Mouse (Mus musculus): Measurements from ENCODE around the gene Nfix.

Gene Nfix

DNA sequence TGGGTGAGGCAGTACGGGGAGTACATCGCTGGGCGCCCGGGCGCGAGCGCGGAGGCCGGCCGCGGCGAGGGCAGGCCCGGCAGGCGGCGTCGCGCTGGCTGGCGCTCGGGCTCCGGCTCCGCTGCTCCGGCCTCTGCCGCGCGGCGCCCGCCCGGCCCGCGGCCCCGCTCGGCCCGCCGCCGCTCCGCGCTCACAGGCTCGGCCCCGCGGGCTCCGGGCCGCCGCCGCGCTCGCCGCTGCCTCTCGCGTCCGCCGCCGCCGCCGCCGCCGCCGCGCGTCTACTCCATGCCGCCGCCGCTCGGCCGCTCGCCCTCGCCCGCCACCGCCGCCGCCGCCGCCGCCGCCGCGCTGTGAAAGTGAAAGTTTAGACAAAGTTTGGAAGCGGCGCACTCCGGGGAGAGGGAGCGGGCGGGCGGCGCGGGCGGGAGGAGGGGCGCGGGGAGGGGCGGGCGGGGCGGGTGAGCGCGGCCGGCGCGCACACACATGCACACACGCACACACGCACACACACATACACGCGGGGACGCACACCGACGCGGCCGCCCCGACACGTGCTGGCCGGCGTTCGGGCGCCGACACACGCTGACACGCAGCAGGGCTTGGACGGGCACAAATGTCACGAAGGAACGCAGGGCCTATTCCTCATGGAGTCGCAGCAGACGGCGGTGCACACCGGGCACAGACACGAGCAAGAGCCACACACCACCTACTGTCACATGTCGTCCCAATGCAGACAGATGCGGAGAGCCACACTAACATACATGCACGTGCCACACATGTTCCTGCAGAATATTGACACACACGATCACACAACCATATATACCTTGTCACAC, at the start of gene Nfix:
TSS of gene Nfix (minus strand) at position 346 of the 833 bp plus-strand sequence.
- in situ Hi-C loops (cut with MseI, MboI) = no loop called here

DNA sequence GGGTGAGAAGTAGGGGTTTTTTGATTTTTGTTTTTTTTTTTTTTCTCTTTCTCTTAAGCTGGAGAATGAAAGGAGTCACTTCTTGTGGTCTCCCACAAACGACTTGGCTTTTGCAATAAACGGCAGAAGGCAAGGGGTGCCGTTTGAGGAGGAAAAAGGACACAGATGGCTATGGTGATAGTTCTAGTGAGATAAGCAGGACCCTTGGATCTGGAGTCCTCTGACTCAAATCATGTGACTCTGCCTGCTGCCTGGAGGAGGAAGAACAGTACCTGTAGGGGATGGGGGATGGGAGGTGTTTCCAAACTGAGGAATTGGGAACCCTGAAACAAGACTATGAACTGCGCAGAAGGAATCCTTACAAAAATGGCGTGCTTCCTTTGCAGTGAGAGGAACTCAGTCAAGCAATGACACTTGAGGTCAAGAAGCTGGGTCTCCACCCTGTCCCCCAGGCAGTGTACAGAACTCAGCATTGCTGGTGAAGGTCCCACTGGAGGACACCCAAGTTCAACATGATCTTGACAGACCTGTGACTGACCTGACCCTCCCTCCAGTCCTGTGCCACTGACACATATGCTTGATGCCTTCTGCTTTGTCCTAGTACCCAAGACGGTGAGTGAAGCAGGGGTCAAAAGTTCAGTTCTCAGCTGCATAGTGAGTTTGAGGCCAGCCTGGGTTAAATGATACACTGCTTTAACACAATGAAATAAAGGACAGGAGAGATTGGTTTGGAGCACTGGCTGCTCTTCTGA, 47.7 kb upstream of the Nfix start:
- in situ Hi-C loops (cut with MseI, MboI) = no loop called here

DNA sequence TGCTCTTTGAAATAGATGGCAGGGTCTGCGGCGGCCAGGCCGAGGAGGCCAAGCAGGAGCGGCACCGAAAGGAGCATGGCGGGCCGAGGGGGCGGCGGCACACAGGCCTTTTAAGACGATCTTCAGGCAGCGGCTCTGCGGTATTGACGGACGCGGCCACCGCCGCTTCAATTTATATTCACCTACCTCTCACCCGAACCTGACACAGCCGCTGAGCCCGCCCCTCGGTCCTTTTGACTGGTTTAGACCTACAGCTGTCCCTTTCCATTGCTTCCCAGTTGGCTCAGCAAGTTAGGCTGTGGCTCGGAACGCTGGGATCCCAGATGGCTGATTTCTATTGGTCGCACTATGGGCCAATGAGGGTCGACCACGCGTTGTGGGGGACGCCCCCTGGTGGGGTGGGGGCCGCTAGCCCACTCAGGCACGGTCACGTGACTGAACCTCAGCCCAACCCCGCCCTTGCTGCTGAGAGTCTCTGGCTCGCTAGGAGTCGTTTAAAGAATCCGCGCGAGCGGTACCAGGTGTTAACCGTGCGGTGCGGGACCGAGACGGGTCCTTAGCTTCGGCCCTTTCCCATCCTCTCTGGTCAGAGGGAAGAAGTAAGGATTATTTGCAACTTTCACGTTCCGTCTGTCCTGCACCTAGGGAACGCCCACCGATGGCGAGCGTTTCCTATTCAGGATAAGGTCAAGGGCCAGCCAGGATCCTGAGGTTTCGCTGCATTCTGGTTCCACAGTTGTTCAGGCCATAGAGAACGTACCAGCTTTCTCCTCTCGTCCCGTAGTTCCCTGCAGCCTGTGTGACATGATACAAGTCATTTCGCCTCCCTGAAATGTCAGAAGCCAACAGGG, 46.8 kb upstream of the Nfix start, which contains the start of gene Calr:
TSS of gene Calr (minus strand) at position 213 of the 851 bp plus-strand sequence.
- in situ Hi-C loops (cut with MseI, MboI) = no loop called here

DNA sequence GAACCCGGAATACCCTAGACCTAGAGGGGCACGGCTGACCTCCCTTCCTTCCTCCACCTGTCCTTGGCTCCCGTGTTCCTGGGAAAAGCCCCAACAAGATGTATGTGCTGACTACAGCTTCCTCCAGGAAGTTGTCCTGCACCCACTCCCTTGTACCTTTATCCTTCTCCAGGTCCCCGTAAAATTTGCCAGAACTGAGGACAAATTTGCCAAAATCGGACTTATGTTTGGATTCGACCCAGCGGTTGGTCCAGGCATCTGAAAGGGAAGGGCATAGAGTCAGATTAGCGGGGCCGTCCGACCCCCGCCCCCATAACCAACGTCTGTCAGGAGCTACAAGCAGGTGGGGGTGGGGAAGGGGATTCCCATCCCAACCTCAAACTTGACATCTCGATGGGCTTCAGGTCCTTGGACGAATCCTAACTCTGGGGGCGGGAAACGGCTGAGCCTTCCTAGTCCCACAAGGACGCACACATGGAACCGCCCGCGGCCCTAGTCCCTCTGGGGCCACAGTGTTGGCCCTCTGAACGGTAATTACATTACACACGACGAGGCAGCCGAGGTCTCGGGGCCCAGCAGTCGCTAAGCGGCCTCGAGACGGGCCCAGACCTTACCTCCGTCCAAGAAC, 46.1 kb upstream of the Nfix start:
- in situ Hi-C loops (cut with MseI, MboI) = no loop called here

DNA sequence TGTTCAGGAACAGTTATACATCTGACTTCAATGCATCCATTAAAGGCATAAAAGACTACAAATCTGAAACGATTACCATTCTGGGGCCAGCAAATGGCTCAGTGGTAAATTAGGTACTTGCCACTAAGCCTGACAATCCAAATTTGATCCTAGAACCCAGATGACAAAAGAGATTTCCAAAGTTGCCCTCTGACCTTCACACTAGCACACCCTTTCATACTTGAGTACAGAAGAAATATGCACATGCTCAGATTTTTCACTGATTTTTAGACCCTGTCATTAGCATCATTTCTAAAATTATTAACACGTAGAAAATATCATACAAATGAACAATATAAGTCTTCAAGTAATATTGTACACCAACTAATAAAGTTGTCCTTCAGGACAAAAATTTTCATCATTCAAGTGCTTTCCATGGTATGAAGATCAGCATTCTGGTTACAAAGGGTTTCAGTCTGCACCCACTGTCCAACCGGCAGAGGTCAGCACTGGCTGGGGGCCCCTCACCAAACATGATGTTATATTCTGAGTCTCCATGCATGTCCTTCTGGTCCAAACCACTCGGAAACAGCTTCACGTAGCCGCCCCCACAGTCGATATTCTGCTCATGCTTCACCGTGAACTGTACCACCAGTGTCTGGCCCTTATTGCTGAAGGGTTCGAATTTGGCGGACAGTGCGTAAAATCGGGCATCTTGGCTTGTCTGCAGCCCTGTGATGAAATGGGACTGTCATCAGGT, 45.4 kb upstream of the Nfix start:
- in situ Hi-C loops (cut with MseI, MboI) = no loop called here

DNA sequence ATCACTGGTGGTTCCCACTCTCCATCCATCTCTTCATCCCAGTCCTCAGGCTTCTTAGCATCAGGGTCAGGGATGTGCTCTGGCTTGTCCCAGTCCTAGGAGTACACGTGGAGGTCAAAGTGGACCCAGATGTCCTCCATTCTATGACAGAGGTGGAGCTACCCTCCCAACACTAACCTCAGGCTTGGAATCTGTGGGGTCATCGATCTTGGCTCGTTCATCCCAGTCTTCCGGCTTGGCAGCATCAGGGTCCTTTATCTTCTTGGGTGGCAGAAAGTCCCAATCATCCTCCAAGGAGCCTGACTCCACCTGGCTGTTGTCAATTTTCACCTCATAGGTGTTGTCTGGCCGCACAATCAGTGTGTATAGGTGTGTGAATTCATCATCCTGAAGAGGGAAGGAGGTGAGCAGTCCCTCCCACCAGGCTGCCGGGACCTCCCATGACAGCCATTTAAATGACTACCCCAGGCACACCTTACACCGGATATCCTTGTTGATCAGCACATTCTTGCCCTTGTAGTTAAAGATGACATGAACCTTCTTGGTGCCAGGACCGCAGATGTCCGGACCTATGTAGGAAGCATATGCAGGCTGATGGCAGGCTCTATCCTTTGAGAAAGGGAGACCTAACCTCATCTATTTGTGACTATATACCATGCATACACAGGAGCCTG, 44.4 kb upstream of the Nfix start:
- in situ Hi-C loops (cut with MseI, MboI) = no loop called here

DNA sequence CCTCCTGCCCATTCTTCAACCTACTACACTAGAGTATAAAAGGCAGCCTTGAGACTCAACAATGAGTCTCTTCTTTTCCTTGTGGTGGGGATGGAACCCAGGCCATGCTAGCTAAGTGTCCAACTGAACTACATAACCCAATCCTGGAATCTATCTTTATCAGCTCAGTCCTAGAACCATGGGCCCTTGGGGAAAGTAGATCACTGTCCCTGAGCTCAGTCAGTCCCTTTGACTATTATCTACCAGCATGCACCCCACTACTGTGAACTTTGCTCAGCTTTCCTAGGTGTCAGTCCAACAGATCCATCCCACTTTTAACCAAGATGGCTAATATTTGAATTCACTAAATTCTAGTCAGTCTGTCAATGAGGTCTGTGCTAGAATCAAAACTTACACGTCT, 41.4 kb upstream of the Nfix start:
- in situ Hi-C loops (cut with MseI, MboI) = no loop called here

DNA sequence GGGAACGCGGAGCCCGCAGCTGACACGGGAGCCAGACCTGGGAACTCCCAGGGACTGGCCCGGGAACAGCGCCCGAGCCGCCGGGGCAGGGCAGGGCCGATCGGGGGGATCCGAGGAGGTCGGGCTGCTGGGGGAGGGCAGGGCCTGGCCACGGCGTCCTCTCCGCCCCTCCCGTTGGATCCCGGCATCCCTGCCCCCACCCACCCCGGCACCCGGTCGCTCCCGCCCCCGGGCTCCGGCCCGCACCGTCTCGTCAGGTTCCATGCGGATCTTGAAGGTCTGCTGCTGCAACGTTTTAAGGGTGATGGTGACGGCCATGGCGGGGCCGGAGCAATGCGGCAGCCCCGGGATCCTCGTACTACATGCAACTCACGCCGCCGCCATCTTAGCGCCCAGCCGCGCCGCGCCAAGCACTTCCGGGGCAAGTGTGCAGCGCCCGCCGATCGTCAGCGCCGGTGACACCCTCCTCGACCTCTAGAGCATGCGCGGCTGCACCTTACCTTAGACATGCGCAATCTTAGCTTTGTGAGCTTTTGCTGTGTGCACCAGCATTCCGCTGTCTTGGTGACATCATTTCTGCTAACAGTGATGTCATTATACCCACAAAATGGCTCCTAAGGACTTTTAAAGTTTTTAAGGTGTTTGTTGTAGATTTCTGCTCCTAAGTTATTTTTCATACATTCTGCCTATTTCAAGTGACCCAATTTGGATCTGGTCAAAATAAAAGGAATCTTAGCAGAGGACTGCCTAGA, 40.3 kb upstream of the Nfix start, which contains the start of gene Rad23a:
TSS of gene Rad23a (minus strand) at position 418 of the 752 bp plus-strand sequence.
- in situ Hi-C loops (cut with MseI, MboI) = no loop called here

DNA sequence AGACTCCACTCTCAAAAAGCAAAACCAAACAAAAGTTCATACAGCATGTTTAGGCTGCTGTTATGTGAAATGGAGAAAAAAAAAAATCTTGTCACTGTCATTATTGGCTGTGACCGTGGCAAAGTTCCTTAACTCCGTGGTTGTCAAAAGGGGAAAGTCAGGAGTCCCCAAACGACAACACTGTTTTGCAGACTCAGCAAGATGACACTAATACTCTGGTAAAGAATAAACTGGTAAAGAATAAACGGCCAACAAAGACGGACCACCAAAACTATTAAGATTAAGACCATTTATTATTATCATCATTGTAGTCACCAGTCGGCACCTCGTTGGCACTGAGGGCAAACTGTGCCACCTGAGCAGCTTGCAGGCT, 39.7 kb upstream of the Nfix start:
- in situ Hi-C loops (cut with MseI, MboI) = no loop called here

DNA sequence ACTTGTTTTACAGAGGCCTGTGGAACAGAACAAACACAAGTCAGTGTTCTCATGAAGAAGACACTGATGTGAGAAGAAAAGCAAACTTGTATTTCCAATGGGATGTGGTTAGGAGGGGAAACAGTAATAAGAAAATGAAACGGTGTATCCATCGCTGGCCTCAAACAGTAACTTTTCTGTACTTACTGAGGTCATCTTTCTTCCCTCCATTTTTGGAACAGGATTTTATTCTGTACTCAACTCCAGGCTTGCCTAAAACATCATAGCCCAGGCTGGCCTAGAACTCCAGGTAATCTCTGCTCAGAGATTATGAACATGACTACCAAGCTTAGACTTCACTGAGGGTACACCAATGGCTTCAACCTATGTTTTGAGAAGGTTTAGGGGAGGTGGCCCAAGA, 39.3 kb upstream of the Nfix start:
- in situ Hi-C loops (cut with MseI, MboI) = no loop called here

DNA sequence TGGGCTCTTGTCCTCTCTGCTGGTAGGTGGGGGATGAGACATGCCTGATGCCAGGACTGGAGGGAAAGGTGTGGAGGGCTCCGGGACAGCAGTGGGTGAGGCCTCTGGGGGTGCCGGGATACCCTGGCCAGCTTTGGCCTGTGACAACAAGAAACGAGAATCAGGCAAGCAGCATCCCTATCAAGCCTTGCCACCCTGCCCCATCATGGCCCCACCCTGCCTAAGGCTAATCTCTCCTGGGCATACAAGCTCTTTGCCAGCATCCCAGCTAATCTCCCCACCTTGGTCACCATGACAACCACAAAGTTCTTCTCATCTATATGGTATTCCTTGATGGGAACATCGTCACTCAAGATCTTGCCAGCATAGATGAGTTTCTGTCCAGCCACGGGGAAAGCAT, 38.4 kb upstream of the Nfix start:
- in situ Hi-C loops (cut with MseI, MboI) = no loop called here

DNA sequence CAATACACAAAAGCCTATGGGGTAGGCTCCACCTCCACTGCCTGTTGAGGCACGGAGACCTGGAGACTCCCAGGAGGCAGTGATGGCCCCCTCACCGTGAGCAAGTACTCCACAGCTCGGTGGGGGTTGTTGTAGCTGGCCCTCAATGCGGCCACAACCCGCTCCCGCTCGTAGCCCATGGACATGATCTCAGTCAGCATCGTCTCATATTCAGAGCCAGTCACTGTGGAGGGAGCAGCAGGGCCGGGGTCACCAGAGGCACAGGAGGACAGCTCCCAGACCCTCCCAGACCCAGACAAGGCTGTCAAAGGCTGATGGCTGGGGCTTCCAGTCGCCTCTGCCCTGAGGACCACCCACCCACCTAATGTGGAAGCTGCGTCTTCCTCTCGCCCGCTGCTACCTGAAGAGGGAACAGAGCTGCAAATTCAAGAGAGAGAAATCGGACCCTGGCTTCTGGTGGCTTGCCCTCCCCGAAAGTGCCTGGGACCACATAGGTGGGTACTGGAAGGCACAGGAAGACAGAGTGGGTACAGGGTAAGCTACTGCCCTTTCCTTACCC, 37.8 kb upstream of the Nfix start:
- in situ Hi-C loops (cut with MseI, MboI) = no loop called here

DNA sequence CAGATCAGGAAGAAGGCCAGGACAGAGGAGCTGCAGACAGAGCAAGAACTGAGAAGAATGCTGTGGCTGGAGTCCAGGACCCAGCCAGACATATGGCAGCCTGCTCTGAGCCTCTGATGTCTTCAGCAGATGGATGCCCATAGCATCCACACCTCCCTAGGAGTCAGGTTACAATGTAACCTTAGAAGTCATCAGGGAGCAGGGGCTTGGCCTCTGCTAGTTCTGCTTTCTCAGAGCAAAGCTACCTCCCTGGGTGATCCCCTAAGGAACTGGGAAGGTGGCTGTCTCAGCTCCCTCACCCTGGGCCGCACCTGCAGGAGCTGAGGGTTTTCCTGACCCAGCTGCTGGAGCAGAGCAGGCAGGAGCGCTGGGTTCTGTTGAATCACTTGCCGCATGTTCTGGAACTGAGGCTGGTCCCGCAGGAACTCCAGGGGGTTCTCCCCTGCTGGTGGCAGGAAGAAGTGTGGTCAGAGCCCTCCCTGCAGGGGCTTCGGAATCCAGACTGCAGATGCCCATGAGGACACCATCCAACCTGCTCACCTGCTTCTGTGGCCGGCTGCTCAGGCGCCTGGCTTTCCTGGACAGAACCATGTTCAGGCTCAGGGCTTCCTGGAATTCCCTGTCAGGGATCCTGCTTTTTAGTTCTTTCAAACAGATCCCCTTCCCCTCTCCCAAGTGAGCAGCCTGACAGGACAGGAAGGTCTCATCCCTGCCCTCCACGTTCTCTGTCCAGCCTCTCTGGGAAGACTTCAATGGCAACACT, 37.2 kb upstream of the Nfix start:
- in situ Hi-C loops (cut with MseI, MboI) = no loop called here

DNA sequence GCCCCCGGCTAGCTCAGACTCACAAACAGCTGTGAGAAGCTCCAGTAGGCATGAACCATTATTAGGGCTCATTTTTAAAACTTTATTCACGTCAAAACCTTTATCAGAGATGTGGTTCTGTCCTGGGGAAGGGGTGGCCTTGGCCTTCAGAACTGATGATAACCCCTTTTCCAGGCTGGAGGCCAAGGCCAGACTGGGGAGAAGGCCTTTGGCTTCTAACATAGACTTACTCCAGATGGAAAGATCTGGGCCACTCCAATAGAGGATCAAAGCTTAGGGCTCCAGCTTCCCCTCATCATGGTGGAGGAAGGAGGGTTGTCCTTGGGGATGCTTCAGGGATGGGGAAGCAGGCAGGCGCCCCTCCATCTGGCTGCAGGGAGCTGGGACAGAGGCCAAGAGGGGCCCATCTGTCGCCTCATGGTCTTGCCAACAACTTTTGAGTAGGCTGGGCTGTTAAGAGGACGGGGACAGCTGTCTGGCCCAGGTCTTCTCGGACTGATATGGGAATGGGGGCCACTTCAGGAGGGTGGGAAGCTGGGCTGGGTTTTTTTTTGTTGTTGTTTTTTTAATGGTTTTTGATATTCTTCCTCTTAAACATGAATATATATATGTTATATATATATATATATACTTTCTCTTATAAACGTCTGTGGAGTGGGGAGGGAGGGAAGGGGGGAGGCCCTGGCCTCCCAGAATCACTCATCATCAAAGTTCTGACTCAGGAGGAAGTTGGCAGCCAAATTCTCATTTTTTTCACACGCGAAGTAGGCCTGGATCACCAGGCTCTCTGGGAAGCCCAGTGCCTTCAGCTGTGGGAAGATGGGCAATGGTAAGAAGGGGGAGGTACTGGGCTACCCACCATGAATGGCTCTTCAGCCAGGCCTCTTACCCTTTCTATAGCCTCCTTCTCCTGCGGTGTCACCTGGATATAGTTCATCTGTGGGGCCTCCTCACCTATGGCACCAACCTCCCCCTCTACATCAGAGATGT, 35.0 kb upstream of the Nfix start:
- in situ Hi-C loops (cut with MseI, MboI) = no loop called here

DNA sequence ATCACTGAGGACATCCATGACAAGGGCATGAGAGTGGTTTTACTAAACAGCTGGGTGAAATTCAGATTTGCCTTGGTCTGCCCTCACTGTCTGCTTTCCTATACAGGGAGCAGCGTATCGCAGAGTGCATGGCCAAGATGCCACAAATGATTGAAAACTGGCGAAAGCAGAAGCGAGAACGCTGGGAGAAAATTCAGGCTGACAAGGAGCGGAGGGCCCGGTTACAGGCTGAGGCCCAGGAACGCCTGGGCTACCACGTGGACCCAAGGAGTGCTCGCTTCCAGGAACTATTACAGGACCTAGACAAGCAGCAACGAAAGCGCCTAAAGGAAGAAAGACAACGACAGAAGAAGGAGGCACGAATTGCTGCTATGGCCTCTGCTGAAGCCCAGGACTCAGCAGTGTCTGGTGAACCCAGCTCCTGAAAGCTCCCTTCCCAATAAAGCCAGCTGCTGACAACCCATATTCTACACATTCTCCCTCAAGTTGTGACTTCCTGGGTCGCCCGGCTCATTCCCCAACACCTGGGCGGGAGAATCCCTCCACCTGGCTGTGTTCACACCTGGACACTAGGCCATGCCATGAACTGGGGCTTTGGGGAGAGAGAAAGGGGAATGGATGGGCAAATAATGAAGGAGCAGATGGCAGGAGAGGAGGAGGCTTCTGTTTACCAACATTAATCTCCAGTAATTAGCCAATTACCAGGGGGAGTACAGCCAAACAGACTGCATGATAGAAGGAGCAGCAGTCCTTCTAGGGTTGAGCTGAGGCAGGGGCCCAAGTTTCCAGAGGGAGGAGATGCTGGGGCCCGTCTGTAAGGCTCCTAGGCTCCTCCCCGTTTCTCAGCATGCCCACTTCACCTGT, 34.1 kb upstream of the Nfix start:
- in situ Hi-C loops (cut with MseI, MboI) = no loop called here

Measured in mouse trophoblast stem cell (cell line).